ENCODE assay signal across 18 mouse cellular contexts in genomic region chr11:100604321-100605005, GRCm38 (mm10). TPM values are rescaled to one million over a fixed set of nuclear protein-coding genes. Genes with fewer than 3 reads are reported as not detected.
DNase-seq lines count a peak whose midpoint lies in the region; ATAC-seq and TF ChIP-seq lines count a peak whose summit lies in the region.
"Had no signal": no experiment of that assay in that cellular context is flagged by ENCODE, and none has a peak within 500 bp of the region (broad histone marks: within the 10 kb centered on the region; RNA-seq: fewer than 3 reads in every experiment).

No protein-coding gene starts in this region.

- H3K27me3 ChIP-seq in heart, embryonic 15.5 days = no peaks in the 10 kb centered on the region
- H3K27me3 ChIP-seq: embryonic facial prominence, embryonic 12.5 days; lung, embryonic 15.5 days had no signal

- TF ChIP-seq CTCF in layer of hippocampus, adult 2 months (conservative IDR thresholded peaks at IDR 0.05) = no peak
- TF ChIP-seq CTCF in cortical plate, adult 2 months (IDR thresholded peaks at IDR 0.05; ENCODE audit: extremely low read depth, insufficient read depth, low read length) = no peak

- peak overlapping the region; percentile 25; the same call in 1 of the 2 replicates for H3K27ac ChIP-seq in heart, embryonic 15.5 days
- H3K27ac ChIP-seq in layer of hippocampus, adult 2 months = peak overlapping the region; percentile 77
- peak overlapping the region; percentile 66; the same call in 1 of the 2 replicates for H3K27ac ChIP-seq in cortical plate, adult 2 months (ENCODE audit: insufficient read depth, low read length)
- H3K27ac ChIP-seq: embryonic facial prominence, embryonic 12.5 days; lung, embryonic 15.5 days had no signal

- peaks cover 32% of the 10 kb centered on the region for H3K4me1 ChIP-seq in heart, embryonic 15.5 days (replicated peaks)
- peaks cover 13% of the 10 kb centered on the region for H3K4me1 ChIP-seq in cortical plate, adult 2 months (ENCODE audit: control insufficient read depth, insufficient read depth, low read length)
- H3K4me1 ChIP-seq: embryonic facial prominence, embryonic 12.5 days had no signal

- ATAC-seq in heart, embryonic 15.5 days (replicated peaks; ENCODE audit: insufficient number of reproducible peaks, insufficient read depth, low FRiP score, low read depth) = no peak
- ATAC-seq: CD4-positive, CD25-positive, alpha-beta regulatory T cell, adult 4 months had no signal

- WGBS in heart, embryonic 15.5 days = 70% methylated on average over 4 of the region's 4 CpGs

- H3K36me3 ChIP-seq in heart, embryonic 15.5 days = peaks cover 32% of the 10 kb centered on the region

- intact Hi-C loops in heart, postnatal 36 days (cut with DNase I) = no loop called here

- H3K9me3 ChIP-seq in heart, embryonic 15.5 days (replicated peaks) = no peaks in the 10 kb centered on the region
- H3K9me3 ChIP-seq: embryonic facial prominence, embryonic 12.5 days; lung, embryonic 15.5 days had no signal

- H3K4me3 ChIP-seq in heart, embryonic 15.5 days = no peak overlapping the region
- no peak overlapping the region for H3K4me3 ChIP-seq in layer of hippocampus, adult 2 months
- no peak overlapping the region for H3K4me3 ChIP-seq in cortical plate, adult 2 months (ENCODE audit: insufficient read depth, low read length)
- H3K4me3 ChIP-seq: embryonic facial prominence, embryonic 12.5 days; lung, embryonic 15.5 days had no signal

- no peak overlapping the region for H3K4me2 ChIP-seq in heart, embryonic 15.5 days
- H3K4me2 ChIP-seq: embryonic facial prominence, embryonic 12.5 days; lung, embryonic 15.5 days had no signal

- TF ChIP-seq POLR2A in cortical plate, adult 2 months (IDR thresholded peaks at IDR 0.05; ENCODE audit: extremely low read depth, insufficient read depth, low read length) = no peak

- no peak for DNase-seq in heart, postnatal 36 days
- DNase-seq in layer of hippocampus, adult 2 months (ENCODE audit: low spot score in 2 of 2) = peak in 1 of 2 experiments; percentile 44
- no peak for DNase-seq in layer of hippocampus, adult 9-10 months (ENCODE audit: low spot score)
- DNase-seq in R1 (ENCODE audit: low read depth, low spot score) = peak; percentile 60
- DNase-seq in right cerebral cortex, postnatal 4 days = no peak
- DNase-seq: cerebellum, adult 11 months; heart, postnatal 4 days; kidney, adult 18-20 months; liver; right cerebral cortex, adult 18-20 months; spleen, adult 18-20 months; thymus, postnatal 25 days had no signal

- no peak overlapping the region for H3K9ac ChIP-seq in heart, embryonic 15.5 days
- H3K9ac ChIP-seq: embryonic facial prominence, embryonic 12.5 days; lung, embryonic 15.5 days had no signal

RNA-seq across cellular contexts. Expression of gene Nkiras2, which starts 14.6 kb away (rescaled TPM):
- 59.8 and 70.3 TPM in 2 replicates for polyA plus RNA-seq in heart, embryonic 15.5 days (2015; fragmentation: Nextera tagmentation; extraction: Ambion mirVana)
- 10 to 100 TPM; 57.2 to 59.2 TPM for total RNA-seq in heart, postnatal 36 days (2021)
- 10 to 100 TPM; 11.8 to 13.1 TPM for total RNA-seq in layer of hippocampus, adult 2 months (2021)
- polyA plus RNA-seq in cortical plate, adult 2 months (2012; rRNA removed) = 19.6 and 20.9 TPM in 2 replicates

RNA-seq across cellular contexts. Expression of gene Dnajc7, which starts 15.5 kb away (rescaled TPM):
- 184 and 206 TPM in 2 replicates for polyA plus RNA-seq in heart, embryonic 15.5 days (2015; fragmentation: Nextera tagmentation; extraction: Ambion mirVana)
- total RNA-seq in heart, postnatal 36 days (2021) = 100 to 1,000 TPM; 123 to 133 TPM
- 100 to 1,000 TPM; 242 to 257 TPM for total RNA-seq in layer of hippocampus, adult 2 months (2021)
- 165 and 175 TPM in 2 replicates for polyA plus RNA-seq in cortical plate, adult 2 months (2012; rRNA removed)

RNA-seq across cellular contexts. Expression of gene Cnp, which starts 29.8 kb away (rescaled TPM):
- 17.4 and 27.6 TPM in 2 replicates for polyA plus RNA-seq in heart, embryonic 15.5 days (2015; fragmentation: Nextera tagmentation; extraction: Ambion mirVana)
- total RNA-seq in heart, postnatal 36 days (2021) = 1 to 10 TPM; 5.5 to 7.2 TPM
- 100 to 1,000 TPM; 168 to 183 TPM for total RNA-seq in layer of hippocampus, adult 2 months (2021)
- 396 and 492 TPM in 2 replicates for polyA plus RNA-seq in cortical plate, adult 2 months (2012; rRNA removed)

RNA-seq across cellular contexts. Expression of gene Ttc25, which starts 59.1 kb away (rescaled TPM):
- 0.66 TPM in 2 replicates for polyA plus RNA-seq in heart, embryonic 15.5 days (2015; fragmentation: Nextera tagmentation; extraction: Ambion mirVana)
- total RNA-seq in heart, postnatal 36 days (2021) = under 1 TPM; 0.22 to 0.49 TPM
- total RNA-seq in layer of hippocampus, adult 2 months (2021) = 1 to 10 TPM; 1.3 to 1.7 TPM
- polyA plus RNA-seq in cortical plate, adult 2 months (2012; rRNA removed) = 1.8 and 2.0 TPM in 2 replicates
- total RNA-seq: monocyte, adult 5-6 weeks had no signal

Comparison
In these comparisons a context has a peak if more than half of its experiments do, and no peak if none do; other contexts are left out.
1. H3K27ac ChIP-seq: peak in every context shown above with its lines; median percentile 77 in layer of hippocampus, adult 2 months; 66 in cortical plate, adult 2 months; 25 in heart, embryonic 15.5 days.
2. RNA of gene Nkiras2, which starts 14.6 kb away (total RNA-seq): 57.2 to 59.2 TPM in heart, postnatal 36 days; 11.8 to 13.1 TPM in layer of hippocampus, adult 2 months; every median in the first group is over 4 times any median in the second.
3. RNA of gene Cnp, which starts 29.8 kb away (total RNA-seq): 168 to 183 TPM in layer of hippocampus, adult 2 months; 5.5 to 7.2 TPM in heart, postnatal 36 days; every median in the first group is over 10 times any median in the second.